ENCODE assay signal across 23 mouse cellular contexts in genomic region chr16:87727918-87728317, GRCm38 (mm10). TPM values are rescaled to one million over a fixed set of nuclear protein-coding genes. Genes with fewer than 3 reads are reported as not detected.
DNase-seq lines count a peak whose midpoint lies in the region; ATAC-seq lines count a peak whose summit lies in the region.
"Had no signal": no experiment of that assay in that cellular context is flagged by ENCODE, and none has a peak within 500 bp of the region (broad histone marks: within the 10 kb centered on the region; RNA-seq: fewer than 3 reads in every experiment).

No protein-coding gene starts in this region.

- no peak for DNase-seq in forebrain, embryonic 11.5 days (ENCODE audit: low spot score)
- peak; percentile 15 for DNase-seq in midbrain, embryonic 14.5 days
- peak; percentile 42 for DNase-seq in thymus, postnatal 0 days (ENCODE audit: low spot score)
- no peak for DNase-seq in thymus, postnatal 14 days
- DNase-seq in adrenal gland, postnatal 4 days (ENCODE audit: low spot score in 2 of 2): no peak
- DNase-seq: adrenal gland, adult 8-10 months; adrenal gland, postnatal 36 days; B cell, adult 2 months; cerebellum, adult 11-12 months; cerebellum, adult 9-10 months; cerebellum, postnatal 25 days; forebrain, postnatal 0 days; gastrocnemius, postnatal 25 days; heart, postnatal 14 days had no signal

- H3K4me3 ChIP-seq in forebrain, embryonic 11.5 days (ENCODE audit: low read depth, low read length): no peak overlapping the region
- H3K4me3 ChIP-seq in forebrain, embryonic 12.5 days (replicated peaks): no peak overlapping the region
- H3K4me3 ChIP-seq in midbrain, embryonic 14.5 days (replicated peaks; ENCODE audit: low read depth, low read length): no peak overlapping the region
- no peak overlapping the region for H3K4me3 ChIP-seq in midbrain, embryonic 16.5 days (ENCODE audit: low read depth, low read length)
- H3K4me3 ChIP-seq: embryonic facial prominence, embryonic 12.5 days; forebrain, embryonic 13.5 days; heart, embryonic 10.5 days; hindbrain, embryonic 15.5 days had no signal

- no peaks in the 10 kb centered on the region for H3K4me1 ChIP-seq in forebrain, embryonic 11.5 days (replicated peaks; ENCODE audit: control insufficient read depth, insufficient read depth, low read length)
- H3K4me1 ChIP-seq in forebrain, embryonic 12.5 days: no peaks in the 10 kb centered on the region
- H3K4me1 ChIP-seq in midbrain, embryonic 14.5 days (ENCODE audit: control insufficient read depth, insufficient read depth, low read length): no peaks in the 10 kb centered on the region
- 0 out of 2 replicates have a peak, but pooled peaks cover 3% of the 10 kb centered on the region for H3K4me1 ChIP-seq in midbrain, embryonic 16.5 days (ENCODE audit: control insufficient read depth, insufficient read depth, low read length)
- H3K4me1 ChIP-seq: embryonic facial prominence, embryonic 12.5 days had no signal

- no peak overlapping the region for H3K27ac ChIP-seq in forebrain, embryonic 11.5 days (ENCODE audit: low read depth, low read length)
- H3K27ac ChIP-seq in forebrain, embryonic 12.5 days: no peak overlapping the region
- no peak overlapping the region for H3K27ac ChIP-seq in midbrain, embryonic 14.5 days (replicated peaks; ENCODE audit: low read depth, low read length)
- H3K27ac ChIP-seq in midbrain, embryonic 16.5 days (ENCODE audit: low read length): no peak overlapping the region
- H3K27ac ChIP-seq: embryonic facial prominence, embryonic 12.5 days; forebrain, embryonic 13.5 days; heart, embryonic 10.5 days; hindbrain, embryonic 15.5 days had no signal

- no peaks in the 10 kb centered on the region for H3K27me3 ChIP-seq in forebrain, embryonic 11.5 days (ENCODE audit: control insufficient read depth, insufficient read depth, low read length)
- H3K27me3 ChIP-seq in forebrain, embryonic 12.5 days: no peaks in the 10 kb centered on the region
- H3K27me3 ChIP-seq in midbrain, embryonic 14.5 days (ENCODE audit: control insufficient read depth, insufficient read depth, low read length): no peaks in the 10 kb centered on the region
- H3K27me3 ChIP-seq in midbrain, embryonic 16.5 days (ENCODE audit: control insufficient read depth, insufficient read depth, low read depth, low read length): no peaks in the 10 kb centered on the region
- H3K27me3 ChIP-seq: embryonic facial prominence, embryonic 12.5 days; forebrain, embryonic 13.5 days; hindbrain, embryonic 15.5 days had no signal

- WGBS in forebrain, embryonic 11.5 days: 76% methylated on average over 14 of the region's 14 CpGs
- 77% methylated on average over 14 of the region's 14 CpGs for WGBS in forebrain, embryonic 12.5 days
- 68% methylated on average over 14 of the region's 14 CpGs for WGBS in midbrain, embryonic 14.5 days
- 67% methylated on average over 14 of the region's 14 CpGs for WGBS in midbrain, embryonic 16.5 days

- H3K36me3 ChIP-seq in forebrain, embryonic 11.5 days (ENCODE audit: control insufficient read depth, insufficient read depth, low read length): peaks cover 7% of the 10 kb centered on the region; the same call in 1 of the 2 replicates
- H3K36me3 ChIP-seq in forebrain, embryonic 12.5 days (replicated peaks): peaks cover 56% of the 10 kb centered on the region
- peaks cover 62% of the 10 kb centered on the region for H3K36me3 ChIP-seq in midbrain, embryonic 14.5 days (ENCODE audit: control insufficient read depth, insufficient read depth, low read length)
- H3K36me3 ChIP-seq in midbrain, embryonic 16.5 days (ENCODE audit: control insufficient read depth, insufficient read depth, low read length): peaks cover 24% of the 10 kb centered on the region

- no peak overlapping the region for H3K9ac ChIP-seq in forebrain, embryonic 11.5 days (ENCODE audit: low read length)
- H3K9ac ChIP-seq in forebrain, embryonic 12.5 days: no peak overlapping the region
- H3K9ac ChIP-seq in midbrain, embryonic 14.5 days (replicated peaks; ENCODE audit: low read length): no peak overlapping the region
- H3K9ac ChIP-seq in midbrain, embryonic 16.5 days (ENCODE audit: low read depth, low read length): no peak overlapping the region
- H3K9ac ChIP-seq: embryonic facial prominence, embryonic 12.5 days; forebrain, embryonic 13.5 days; forebrain, postnatal 0 days; hindbrain, embryonic 15.5 days had no signal

- no peaks in the 10 kb centered on the region for H3K9me3 ChIP-seq in forebrain, embryonic 11.5 days (ENCODE audit: control insufficient read depth, low read length)
- no peaks in the 10 kb centered on the region for H3K9me3 ChIP-seq in forebrain, embryonic 12.5 days
- H3K9me3 ChIP-seq in midbrain, embryonic 14.5 days (ENCODE audit: control insufficient read depth, low read length): no peaks in the 10 kb centered on the region
- no peaks in the 10 kb centered on the region for H3K9me3 ChIP-seq in midbrain, embryonic 16.5 days (replicated peaks; ENCODE audit: control insufficient read depth, low read length, poor library complexity, severe bottlenecking)
- H3K9me3 ChIP-seq: embryonic facial prominence, embryonic 12.5 days; forebrain, embryonic 13.5 days; G1E; heart, embryonic 10.5 days; hindbrain, embryonic 15.5 days had no signal

- ATAC-seq in forebrain, embryonic 11.5 days (replicated peaks; ENCODE audit: low FRiP score): peak; percentile 19; the same call in 1 of the 2 replicates
- no peak; the same call in 1 of the 2 replicates for ATAC-seq in forebrain, embryonic 12.5 days (ENCODE audit: low FRiP score)
- ATAC-seq in midbrain, embryonic 14.5 days (ENCODE audit: low FRiP score, low TSS enrichment): no peak
- no peak for ATAC-seq in midbrain, embryonic 16.5 days
- ATAC-seq: CD4-positive, CD25-positive, alpha-beta regulatory T cell, adult 4 months; forebrain, embryonic 13.5 days; forebrain, postnatal 0 days; inflammation-experienced regulatory T-cells, adult 6 months had no signal

- no peak overlapping the region for H3K4me2 ChIP-seq in forebrain, embryonic 11.5 days (ENCODE audit: low read depth, low read length, severe bottlenecking)
- H3K4me2 ChIP-seq in forebrain, embryonic 12.5 days: no peak overlapping the region
- no peak overlapping the region for H3K4me2 ChIP-seq in midbrain, embryonic 14.5 days (ENCODE audit: low read length)
- H3K4me2 ChIP-seq in midbrain, embryonic 16.5 days (ENCODE audit: low read length): no peak overlapping the region
- H3K4me2 ChIP-seq: embryonic facial prominence, embryonic 12.5 days; forebrain, embryonic 13.5 days; hindbrain, embryonic 15.5 days had no signal

RNA-seq across cellular contexts. Expression of gene Bach1, which starts 29.2 kb away (rescaled TPM):
- 18.5 and 18.9 TPM in 2 replicates for polyA plus RNA-seq in forebrain, embryonic 11.5 days (2014; fragmentation: Nextera tagmentation; extraction: Ambion mirVana)
- polyA plus RNA-seq in forebrain, embryonic 12.5 days (2016; fragmentation: Nextera tagmentation; extraction: Ambion mirVana): 19.3 and 19.4 TPM in 2 replicates
- 16.2 and 20.3 TPM in 2 replicates for polyA plus RNA-seq in midbrain, embryonic 14.5 days (2014; fragmentation: Nextera tagmentation; extraction: Ambion mirVana)
- polyA plus RNA-seq in midbrain, embryonic 16.5 days (2015; fragmentation: Nextera tagmentation; extraction: Ambion mirVana): 14.3 and 15.9 TPM in 2 replicates
- polyA plus RNA-seq in thymus, postnatal 0 days (2015; fragmentation: Nextera tagmentation; extraction: Ambion mirVana): 24.1 and 26.0 TPM in 2 replicates
- total RNA-seq in adrenal gland, postnatal 4 days (2021): 10 to 100 TPM; 29.4 to 30.9 TPM

Comparison
In these comparisons a context has a peak if more than half of its experiments do, and no peak if none do; other contexts are left out.
1. DNase-seq: peak in midbrain, embryonic 14.5 days (single experiment) and thymus, postnatal 0 days (single experiment); none in forebrain, embryonic 11.5 days (single experiment), thymus, postnatal 14 days (single experiment) and adrenal gland, postnatal 4 days (0 of 2).